Mouse (Mus musculus): ENCODE measurements around the gene Tiam1.

DNA sequence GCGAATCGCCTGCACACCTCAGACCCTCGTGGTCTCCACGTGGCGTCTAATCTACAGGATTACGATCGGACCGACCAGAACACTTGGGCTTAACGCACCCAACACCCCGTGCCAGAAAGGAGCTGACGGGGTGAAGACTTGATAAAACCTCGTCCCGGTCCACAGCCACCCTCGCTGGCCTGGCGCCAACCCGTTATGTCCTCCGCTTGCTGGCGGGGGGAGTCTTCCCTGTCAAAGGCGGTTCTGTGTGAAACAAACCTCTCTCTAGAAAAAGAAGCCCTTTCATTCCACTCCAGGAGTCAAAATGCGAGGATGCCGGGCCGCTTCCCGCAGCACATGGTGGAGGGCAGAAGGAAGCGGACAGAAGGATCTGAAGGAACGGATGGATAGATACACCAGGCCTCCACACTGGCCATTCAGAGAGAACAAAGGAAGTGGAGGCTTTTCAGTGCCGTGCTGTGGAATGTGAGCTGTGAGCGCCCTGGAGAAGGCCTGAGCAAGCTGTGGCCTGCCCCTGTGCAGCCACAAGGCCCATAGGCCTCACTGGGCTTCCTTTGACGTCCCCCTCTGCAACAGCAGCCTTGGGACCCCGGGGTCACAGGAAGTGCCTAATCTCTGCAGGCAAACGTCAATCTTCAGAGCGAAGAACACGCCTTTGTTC is 131.9 kb downstream of the Tiam1 start:
- no peak for TF ChIP-seq POLR2A (IDR thresholded peaks at IDR 0.05; ENCODE audit: extremely low read depth, insufficient read depth, low read length)
- TF ChIP-seq CTCF (IDR thresholded peaks at IDR 0.05; ENCODE audit: low read depth, low read length): no peak
